ENCODE assay signal across 14 mouse cellular contexts in the genomic region with DNA sequence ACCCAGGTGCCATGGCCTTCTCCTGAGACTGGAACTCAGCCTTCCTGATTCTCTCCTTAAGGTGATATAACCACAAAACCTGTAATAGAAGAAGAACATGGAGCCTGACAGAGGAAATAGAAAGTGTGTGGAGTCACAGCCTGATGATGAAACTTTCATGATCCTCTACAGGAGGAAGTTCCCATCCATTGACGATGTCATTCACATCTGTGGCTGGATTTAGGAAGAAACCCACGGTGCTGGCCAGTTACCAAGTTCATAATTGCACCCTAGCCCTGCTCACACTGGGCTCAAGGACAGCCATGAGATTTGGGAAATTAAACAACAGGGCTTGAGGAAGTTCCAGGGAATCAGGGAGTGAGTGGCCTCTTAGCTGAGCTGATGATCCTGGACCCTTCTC. TPM values are rescaled to one million over a fixed set of nuclear protein-coding genes. Genes with fewer than 3 reads are reported as not detected.
DNase-seq lines count a peak whose midpoint lies in the region; ATAC-seq and TF ChIP-seq lines count a peak whose summit lies in the region.
"Not testable (repeated sequence)": the region's sequence is repeated elsewhere in the genome, so short reads cannot be mapped to it uniquely, and the experiment has no call there.
"Had no signal": no experiment of that assay in that cellular context is flagged by ENCODE, and none has a peak within 500 bp of the region (broad histone marks: within the 10 kb centered on the region; RNA-seq: fewer than 3 reads in every experiment).

No protein-coding gene starts in this region.

- DNase-seq in heart, adult 11 months: peak; percentile 56
- DNase-seq in lung, postnatal 36 days: peak; percentile 44

- H3K27ac ChIP-seq in bone marrow, adult 2 months (ENCODE audit: control insufficient read depth, insufficient read depth, low read depth, low read length, poor library complexity): 0 out of 2 replicates have a peak overlapping the region, but pooled peaks have one; percentile 29

- WGBS in bone marrow, adult 2 months: 13% methylated on average over 2 of the region's 2 CpGs

- not testable (repeated sequence) for H3K4me3 ChIP-seq in bone marrow, adult 2 months (replicated peaks; ENCODE audit: control insufficient read depth, low read depth, low read length)

- not testable (repeated sequence) for TF ChIP-seq CTCF in bone marrow, adult 2 months (IDR thresholded peaks at IDR 0.05; ENCODE audit: control insufficient read depth, insufficient read depth, low read length)

- not testable (repeated sequence) for TF ChIP-seq POLR2A in bone marrow, adult 2 months (IDR thresholded peaks at IDR 0.05; ENCODE audit: borderline replicate concordance, control insufficient read depth, low read depth, low read length)

- not testable (repeated sequence) for H3K4me1 ChIP-seq in bone marrow, adult 2 months (ENCODE audit: control insufficient read depth, insufficient read depth, low read length)

- peak; percentile 60 for ATAC-seq in common myeloid progenitor, adult 5-6 weeks (replicated peaks; ENCODE audit: low read depth, poor library complexity, severe bottlenecking)
- peak; percentile 75 for ATAC-seq in megakaryocyte, adult 5-6 weeks (ENCODE audit: poor library complexity, severe bottlenecking)
- peak; percentile 45; the same call in 1 of the 2 replicates for ATAC-seq in monocyte, adult 5-6 weeks (replicated peaks; ENCODE audit: insufficient number of reproducible peaks, low FRiP score, low TSS enrichment, poor library complexity, severe bottlenecking)
- peak; percentile 33; the same call in 1 of the 2 replicates for ATAC-seq in neutrophil, adult 5-6 weeks (ENCODE audit: extremely low read depth, insufficient number of reproducible peaks, low FRiP score, poor library complexity, severe bottlenecking)

RNA-seq across cellular contexts. Expression of gene H60b, which starts 7.6 kb away (rescaled TPM):
- not detected in 2 replicates for polyA plus RNA-seq in bone marrow, adult 2 months (2011; ENCODE audit: insufficient read depth, insufficient read length, low replicate concordance, missing spikeins)
- not detected in 2 replicates for total RNA-seq in common myeloid progenitor, adult 5-6 weeks (2017)
- not detected in 2 replicates for total RNA-seq in megakaryocyte, adult 5-6 weeks (2015)
- not detected in 2 replicates for total RNA-seq in megakaryocyte, adult 5-6 weeks (2017)
- total RNA-seq in monocyte, adult 5-6 weeks (2017): not detected in 3 replicates
- 0.86 and 1.3 TPM in 2 replicates for total RNA-seq in neutrophil, adult 5-6 weeks (2017)
- total RNA-seq: adrenal gland, postnatal 14 days; CH12.LX had no signal
- polyA plus RNA-seq: erythroblast, embryonic 14.5 days; G1E had no signal

RNA-seq across cellular contexts. Expression of gene Raet1e, which starts 7.7 kb away (rescaled TPM):
- polyA plus RNA-seq in bone marrow, adult 2 months (2011; ENCODE audit: insufficient read depth, insufficient read length, low replicate concordance, missing spikeins): 1.6 TPM in 1 of 2 replicates, not detected in the other
- total RNA-seq in common myeloid progenitor, adult 5-6 weeks (2017): not detected in 2 replicates
- 3.7 and 3.9 TPM in 2 replicates for total RNA-seq in megakaryocyte, adult 5-6 weeks (2015)
- total RNA-seq in megakaryocyte, adult 5-6 weeks (2017): 1.3 and 7.2 TPM in 2 replicates
- total RNA-seq in monocyte, adult 5-6 weeks (2017): 2.5 TPM in 1 of 3 replicates, not detected in the others
- not detected in 2 replicates for total RNA-seq in neutrophil, adult 5-6 weeks (2017)
- polyA plus RNA-seq: activated CD4-positive, CD25-positive, alpha-beta regulatory T cell, adult 4 months; CD4-positive, CD25-positive, alpha-beta regulatory T cell, adult 4 months; cerebellum, adult 2 months; erythroblast, embryonic 14.5 days had no signal

RNA-seq across cellular contexts. Expression of gene E030030I06Rik, which starts 17.0 kb away (rescaled TPM):
- 9.2 and 9.8 TPM in 2 replicates for polyA plus RNA-seq in bone marrow, adult 2 months (2011; ENCODE audit: insufficient read depth, insufficient read length, low replicate concordance, missing spikeins)
- 0.44 and 11.7 TPM in 2 replicates for total RNA-seq in common myeloid progenitor, adult 5-6 weeks (2017)
- 3.1 and 3.7 TPM in 2 replicates for total RNA-seq in megakaryocyte, adult 5-6 weeks (2015)
- total RNA-seq in megakaryocyte, adult 5-6 weeks (2017): 2.4 and 2.9 TPM in 2 replicates
- 11.7 to 25.5 TPM (median 23.4 TPM) in 3 replicates for total RNA-seq in monocyte, adult 5-6 weeks (2017)
- total RNA-seq in neutrophil, adult 5-6 weeks (2017): 27.4 and 38.9 TPM in 2 replicates
- polyA plus RNA-seq: erythroblast, embryonic 14.5 days had no signal
